Mouse (Mus musculus): ENCODE data around the gene Rph3al. TPM values are rescaled to one million over a fixed set of nuclear protein-coding genes. Genes with fewer than 3 reads are reported as not detected.

The Rph3al gene
- polyA plus RNA-seq, 1 experiment from 2014 or later, result 6.2 TPM

DNA sequence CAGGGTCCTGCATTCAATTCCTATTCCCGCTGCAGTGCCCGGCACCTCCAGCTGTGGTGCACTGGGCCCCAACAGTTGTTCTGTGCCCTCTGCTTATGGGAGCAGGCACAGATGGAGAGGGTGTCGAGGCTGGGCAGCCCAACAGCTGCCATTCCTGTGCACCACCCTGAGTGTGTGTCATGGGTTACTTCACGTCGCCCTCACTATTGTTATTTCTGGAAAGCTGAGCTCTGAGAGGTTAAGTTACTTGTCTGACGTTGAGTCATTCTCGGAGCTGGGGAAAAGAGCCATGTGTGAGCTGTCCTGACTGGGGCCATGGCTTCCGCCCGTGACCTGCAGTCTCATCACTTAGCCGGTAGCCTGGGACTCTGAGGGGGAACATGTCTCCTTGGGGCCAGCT lies 125.1 kb downstream of the Rph3al start:
- no peak for ATAC-seq (ENCODE audit: insufficient number of reproducible peaks, low FRiP score)
- H3K9ac ChIP-seq, result no peak overlapping the region
- H3K27ac ChIP-seq (ENCODE audit: poor library complexity, severe bottlenecking), result peak overlapping the region; percentile 94
- no peaks in the 10 kb centered on the region for H3K36me3 ChIP-seq
- H3K4me1 ChIP-seq (replicated peaks), result peaks cover 25% of the 10 kb centered on the region
- H3K27me3 ChIP-seq (replicated peaks), result peaks cover 7% of the 10 kb centered on the region; the same call in 1 of the 2 replicates
- no peak overlapping the region for H3K4me3 ChIP-seq
- no peaks in the 10 kb centered on the region for H3K9me3 ChIP-seq (replicated peaks)
- 43% methylated on average over 10 of the region's 10 CpGs for WGBS
- no peak overlapping the region for H3K4me2 ChIP-seq

DNA sequence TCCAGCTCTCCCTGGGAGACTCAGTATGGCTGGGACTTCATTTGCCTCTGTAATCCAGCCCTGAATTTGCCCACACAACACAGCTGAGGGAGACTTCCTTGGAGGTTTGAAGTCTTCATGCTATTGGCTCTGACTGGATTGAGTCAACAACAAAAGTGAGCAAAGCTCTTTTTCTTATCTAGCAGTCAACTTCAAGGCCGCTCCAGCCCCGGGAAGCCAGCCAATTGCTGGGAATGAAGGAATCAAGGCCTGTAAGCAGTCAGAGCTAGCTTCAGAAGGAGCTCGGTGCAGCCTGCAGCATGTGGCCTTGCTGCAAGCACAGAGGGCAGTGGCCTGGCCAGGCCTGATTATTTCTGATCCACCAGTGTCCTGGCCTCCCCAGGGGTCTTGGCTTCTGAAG lies 126.3 kb downstream of the Rph3al start:
- peak; percentile 79 for ATAC-seq (ENCODE audit: insufficient number of reproducible peaks, low FRiP score)
- peak overlapping the region; percentile 94 for H3K27ac ChIP-seq (ENCODE audit: poor library complexity, severe bottlenecking)
- H3K9me3 ChIP-seq (replicated peaks), result no peaks in the 10 kb centered on the region
- peak overlapping the region; percentile 32; the same call in 1 of the 2 replicates for H3K9ac ChIP-seq
- peak overlapping the region; percentile 15; the same call in 1 of the 2 replicates for H3K4me2 ChIP-seq
- peaks cover 25% of the 10 kb centered on the region for H3K4me1 ChIP-seq (replicated peaks)
- H3K27me3 ChIP-seq (replicated peaks), result no peaks in the 10 kb centered on the region
- H3K4me3 ChIP-seq, result no peak overlapping the region
- H3K36me3 ChIP-seq, result no peaks in the 10 kb centered on the region
- WGBS, result 1% methylated on average over 3 of the region's 3 CpGs

DNA sequence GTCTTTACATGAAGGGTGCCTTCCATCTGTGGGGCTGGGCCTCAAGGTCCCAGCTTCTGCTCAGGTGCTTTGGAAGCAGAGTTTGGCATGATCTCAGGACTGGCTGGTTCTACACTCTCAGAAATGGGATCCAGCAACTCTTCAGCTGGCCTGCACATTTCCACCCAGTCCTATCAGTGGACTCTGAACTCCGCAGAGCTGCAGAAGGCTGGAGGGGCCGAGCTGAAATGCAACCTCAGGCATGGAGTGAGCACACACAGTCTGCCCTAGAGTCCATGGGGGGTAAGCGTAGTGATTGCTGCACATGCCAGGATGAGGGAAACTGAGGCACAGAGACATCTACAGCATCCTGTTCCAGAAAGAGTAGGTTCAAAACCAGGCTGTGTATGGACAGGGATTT lies 127.7 kb downstream of the Rph3al start:
- H3K9ac ChIP-seq, result no peak overlapping the region
- H3K9me3 ChIP-seq (replicated peaks), result no peaks in the 10 kb centered on the region
- H3K4me3 ChIP-seq, result no peak overlapping the region
- WGBS, result 83% methylated on average over 3 of the region's 3 CpGs
- no peak for ATAC-seq (ENCODE audit: insufficient number of reproducible peaks, low FRiP score)
- H3K36me3 ChIP-seq, result no peaks in the 10 kb centered on the region
- no peak overlapping the region for H3K27ac ChIP-seq (ENCODE audit: poor library complexity, severe bottlenecking)
- no peaks in the 10 kb centered on the region for H3K27me3 ChIP-seq (replicated peaks)
- H3K4me1 ChIP-seq (replicated peaks), result peaks cover 25% of the 10 kb centered on the region
- H3K4me2 ChIP-seq, result no peak overlapping the region

DNA sequence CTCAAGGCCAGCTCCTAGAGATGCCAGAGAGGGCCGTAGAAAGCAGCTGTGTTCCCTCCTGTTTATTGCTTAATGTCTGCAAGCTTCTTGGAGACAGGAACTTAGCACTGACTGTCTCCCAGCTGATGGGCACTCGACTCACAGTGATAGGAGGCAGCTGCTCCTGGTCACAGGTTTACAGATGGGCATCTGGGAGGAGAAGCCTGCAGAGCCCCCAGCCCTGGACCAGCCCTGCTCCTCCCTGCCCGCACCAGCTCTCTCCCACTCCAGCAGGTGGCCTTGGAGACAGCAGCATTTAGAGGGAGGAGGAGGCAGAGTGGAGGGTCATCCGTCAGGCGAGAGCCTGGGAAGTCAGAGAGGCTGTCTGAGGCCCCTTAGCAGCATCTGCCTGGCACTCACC lies 130.7 kb downstream of the Rph3al start:
- Histone ChIP-seq H3K27me3 (replicated peaks) (no peaks in the 10 kb centered on the region), H3K4me3 (no peak overlapping the region), H3K36me3 (no peaks in the 10 kb centered on the region), H3K9ac (no peak overlapping the region), H3K27ac (ENCODE audit: poor library complexity, severe bottlenecking) (no peak overlapping the region), H3K9me3 (replicated peaks) (no peaks in the 10 kb centered on the region), H3K4me1 (replicated peaks) (peaks cover 12% of the 10 kb centered on the region), H3K4me2 (no peak overlapping the region)
- no peak for ATAC-seq (ENCODE audit: insufficient number of reproducible peaks, low FRiP score)
- 44% methylated on average over 5 of the region's 5 CpGs for whole genome bisulfite sequencing

DNA sequence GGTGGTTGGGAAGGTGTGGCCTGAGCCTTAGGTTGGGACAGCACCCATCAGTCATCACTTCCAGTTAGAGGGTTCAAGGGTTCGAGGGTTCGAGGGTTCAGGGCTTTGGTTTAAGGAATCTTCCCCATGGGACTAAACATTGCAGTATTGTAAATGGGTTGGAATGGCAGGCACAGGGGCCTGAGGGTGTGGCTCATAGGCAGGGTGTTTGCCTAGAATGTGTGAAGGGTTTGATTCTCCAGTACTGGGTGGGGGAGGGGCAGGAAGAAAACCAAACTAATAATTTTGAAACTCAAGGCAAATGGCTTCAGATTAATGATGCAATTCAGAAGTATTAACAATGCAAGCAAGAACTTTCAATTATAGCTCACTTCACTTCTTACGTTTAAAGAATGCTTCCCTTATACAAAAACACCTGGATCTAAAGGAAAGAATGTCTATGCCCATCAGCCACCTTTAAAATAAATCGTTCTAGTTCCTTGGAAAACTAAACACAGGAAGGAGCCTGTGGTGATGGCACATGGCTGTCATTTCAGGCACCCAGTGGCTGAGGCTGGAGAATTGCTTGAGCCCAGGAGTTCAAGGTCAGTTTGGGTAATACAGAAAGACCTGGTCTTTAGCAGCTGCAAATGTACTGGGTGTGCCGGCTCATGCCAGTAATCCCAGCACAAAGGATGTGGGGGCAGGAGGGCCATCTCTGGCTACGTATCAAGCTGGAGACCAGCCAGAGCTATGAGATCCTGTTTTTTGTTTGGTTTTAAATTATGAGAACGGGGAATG lies 136.3 kb downstream of the Rph3al start:
- no peak overlapping the region for H3K27ac ChIP-seq (ENCODE audit: poor library complexity, severe bottlenecking)
- no peaks in the 10 kb centered on the region for H3K4me1 ChIP-seq (replicated peaks)
- H3K36me3 ChIP-seq, result no peaks in the 10 kb centered on the region
- no peak overlapping the region for H3K4me3 ChIP-seq
- H3K9ac ChIP-seq, result no peak overlapping the region
- no peak for ATAC-seq (ENCODE audit: insufficient number of reproducible peaks, low FRiP score)
- H3K4me2 ChIP-seq, result no peak overlapping the region
- 81% methylated on average over 7 of the region's 7 CpGs for WGBS
- no peaks in the 10 kb centered on the region for H3K9me3 ChIP-seq (replicated peaks)
- H3K27me3 ChIP-seq (replicated peaks), result peaks cover 39% of the 10 kb centered on the region

DNA sequence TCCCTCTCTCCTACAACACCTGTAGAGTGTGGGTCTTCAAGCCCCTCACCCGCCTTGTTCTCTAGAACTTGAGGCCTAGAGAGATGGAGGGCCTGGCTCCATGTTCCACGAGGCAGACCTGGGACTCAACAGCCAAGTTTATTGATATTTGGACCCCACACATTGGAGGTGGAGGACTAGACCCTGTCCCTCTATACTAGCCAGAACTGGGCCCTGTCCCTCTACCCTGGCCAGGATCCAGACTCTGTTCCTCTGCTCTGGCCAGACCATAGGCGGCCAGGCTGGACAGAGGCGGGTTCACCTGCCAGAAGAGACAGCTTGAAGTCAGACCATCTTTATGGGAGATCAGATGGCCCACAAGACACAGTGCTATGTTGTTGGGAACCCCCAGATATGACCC lies 136.9 kb downstream of the Rph3al start:
- H3K9me3 ChIP-seq (replicated peaks), result no peaks in the 10 kb centered on the region
- H3K4me2 ChIP-seq, result no peak overlapping the region
- no peaks in the 10 kb centered on the region for H3K36me3 ChIP-seq
- 61% methylated on average over 4 of the region's 4 CpGs for WGBS
- H3K9ac ChIP-seq, result no peak overlapping the region
- H3K27me3 ChIP-seq (replicated peaks), result peaks cover 45% of the 10 kb centered on the region
- no peaks in the 10 kb centered on the region for H3K4me1 ChIP-seq (replicated peaks)
- ATAC-seq (ENCODE audit: insufficient number of reproducible peaks, low FRiP score), result no peak
- H3K27ac ChIP-seq (ENCODE audit: poor library complexity, severe bottlenecking), result no peak overlapping the region
- H3K4me3 ChIP-seq, result no peak overlapping the region

DNA sequence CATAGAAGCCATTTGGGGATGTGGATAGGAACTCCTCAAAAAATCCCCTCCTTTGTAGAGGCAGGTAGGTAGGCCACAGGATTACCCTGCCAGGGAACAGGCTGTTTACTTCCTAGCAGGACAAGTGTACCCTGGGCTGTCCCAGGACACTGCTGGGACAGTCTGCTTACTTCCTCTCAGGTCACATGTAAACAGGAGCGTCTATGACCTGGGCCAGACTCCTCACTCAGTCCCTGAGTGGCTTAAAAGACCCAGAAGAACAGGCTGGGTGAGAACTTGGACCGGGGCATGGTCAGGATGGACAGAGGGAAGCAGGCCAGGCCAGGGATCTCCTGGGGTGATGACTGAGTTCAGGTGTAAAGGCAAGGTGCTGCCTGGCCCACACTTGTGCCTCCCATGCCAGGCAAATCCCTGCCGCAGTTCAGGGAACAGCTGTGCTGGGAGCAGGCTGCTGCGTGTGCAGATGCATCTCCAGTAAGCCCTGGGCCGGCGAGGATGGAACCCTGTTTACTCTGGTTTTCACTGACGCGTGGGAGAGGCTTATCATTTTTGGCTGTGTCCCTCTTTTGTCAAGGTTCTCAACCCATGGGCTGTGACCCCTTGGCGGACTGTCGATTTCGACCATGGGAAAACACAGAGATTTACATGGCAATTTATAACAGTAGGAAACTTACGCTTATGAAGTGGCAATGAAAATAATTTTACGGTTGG lies 141.5 kb downstream of the Rph3al start:
- no peaks in the 10 kb centered on the region for H3K9me3 ChIP-seq (replicated peaks)
- H3K4me2 ChIP-seq, result no peak overlapping the region
- no peak for ATAC-seq (ENCODE audit: insufficient number of reproducible peaks, low FRiP score)
- H3K36me3 ChIP-seq, result no peaks in the 10 kb centered on the region
- 0 out of 2 replicates have a peak overlapping the region, but pooled peaks have one; percentile 46 for H3K4me3 ChIP-seq
- no peak overlapping the region for H3K9ac ChIP-seq
- H3K27me3 ChIP-seq (replicated peaks), result peaks cover 92% of the 10 kb centered on the region
- peaks cover 8% of the 10 kb centered on the region; the same call in 1 of the 2 replicates for H3K4me1 ChIP-seq (replicated peaks)
- H3K27ac ChIP-seq (ENCODE audit: poor library complexity, severe bottlenecking), result no peak overlapping the region
- WGBS, result 63% methylated on average over 13 of the region's 13 CpGs

DNA sequence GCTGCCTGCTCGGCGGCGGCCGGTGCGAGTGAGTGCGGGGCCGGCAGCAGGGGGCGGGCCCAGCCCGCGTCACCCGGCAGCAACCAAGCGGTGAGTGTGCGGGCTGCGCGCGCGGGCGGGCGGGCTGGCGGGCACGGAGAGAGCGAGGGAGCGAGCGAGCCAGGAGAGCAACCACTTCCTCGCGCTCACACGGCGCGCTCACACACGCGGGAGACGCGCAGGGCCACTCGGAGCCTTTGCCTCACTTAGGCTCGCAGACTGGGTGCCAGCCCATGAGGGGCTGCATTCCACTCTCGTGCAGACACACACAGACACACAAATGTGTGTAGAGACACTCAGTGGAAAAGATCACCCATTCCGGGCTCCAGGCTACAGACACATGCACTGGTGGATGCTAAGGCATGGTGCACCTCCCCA lies 142.2 kb downstream of the Rph3al start, which contains the start of gene Doc2b:
Doc2b (minus strand) TSS at position 21 of the 417 bp plus-strand sequence.
- peak within 1 kb of the TSS; percentile 40 for H3K9ac ChIP-seq
- no peak within 1 kb of the TSS for H3K27ac ChIP-seq (ENCODE audit: poor library complexity, severe bottlenecking)
- H3K9me3 ChIP-seq (replicated peaks), result no peaks in the 10 kb centered on the region
- peak within 1 kb of the TSS; percentile 66 for H3K4me2 ChIP-seq
- no peaks in the 10 kb centered on the region for H3K36me3 ChIP-seq
- H3K4me3 ChIP-seq, result peak within 1 kb of the TSS; percentile 46
- peaks cover 93% of the 10 kb centered on the region for H3K27me3 ChIP-seq (replicated peaks)
- H3K4me1 ChIP-seq (replicated peaks), result peaks cover 8% of the 10 kb centered on the region; the same call in 1 of the 2 replicates
- WGBS, result 5% methylated on average over 34 of the region's 37 CpGs
- no peak for ATAC-seq (ENCODE audit: insufficient number of reproducible peaks, low FRiP score)

DNA sequence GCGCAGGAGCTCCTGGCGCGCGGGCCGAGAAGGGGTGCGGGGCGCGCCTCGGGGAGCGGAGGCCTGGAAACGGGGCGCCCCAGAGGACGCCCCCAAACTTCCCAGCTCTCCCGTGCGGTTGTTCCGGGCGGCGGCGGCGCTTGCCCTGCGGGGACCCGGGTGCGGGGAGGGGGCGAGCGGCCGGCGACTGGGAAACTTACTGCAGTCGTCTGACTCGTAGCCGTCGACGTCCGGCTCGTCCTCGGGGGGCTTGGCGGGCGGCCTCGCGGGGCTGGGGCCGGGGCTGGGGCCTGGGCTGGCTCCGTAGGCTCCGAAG lies 142.9 kb downstream of the Rph3al start:
- Histone ChIP-seq H3K36me3 (no peaks in the 10 kb centered on the region), H3K9me3 (replicated peaks) (no peaks in the 10 kb centered on the region), H3K4me1 (replicated peaks) (peaks cover 8% of the 10 kb centered on the region; the same call in 1 of the 2 replicates), H3K4me2 (peak overlapping the region; percentile 66), H3K27me3 (replicated peaks) (peaks cover 88% of the 10 kb centered on the region), H3K9ac (peak overlapping the region; percentile 36; the same call in 1 of the 2 replicates), H3K4me3 (peak overlapping the region; percentile 46), H3K27ac (ENCODE audit: poor library complexity, severe bottlenecking) (no peak overlapping the region)
- 3% methylated on average over 34 of the region's 42 CpGs for WGBS
- ATAC-seq (ENCODE audit: insufficient number of reproducible peaks, low FRiP score), result no peak

DNA sequence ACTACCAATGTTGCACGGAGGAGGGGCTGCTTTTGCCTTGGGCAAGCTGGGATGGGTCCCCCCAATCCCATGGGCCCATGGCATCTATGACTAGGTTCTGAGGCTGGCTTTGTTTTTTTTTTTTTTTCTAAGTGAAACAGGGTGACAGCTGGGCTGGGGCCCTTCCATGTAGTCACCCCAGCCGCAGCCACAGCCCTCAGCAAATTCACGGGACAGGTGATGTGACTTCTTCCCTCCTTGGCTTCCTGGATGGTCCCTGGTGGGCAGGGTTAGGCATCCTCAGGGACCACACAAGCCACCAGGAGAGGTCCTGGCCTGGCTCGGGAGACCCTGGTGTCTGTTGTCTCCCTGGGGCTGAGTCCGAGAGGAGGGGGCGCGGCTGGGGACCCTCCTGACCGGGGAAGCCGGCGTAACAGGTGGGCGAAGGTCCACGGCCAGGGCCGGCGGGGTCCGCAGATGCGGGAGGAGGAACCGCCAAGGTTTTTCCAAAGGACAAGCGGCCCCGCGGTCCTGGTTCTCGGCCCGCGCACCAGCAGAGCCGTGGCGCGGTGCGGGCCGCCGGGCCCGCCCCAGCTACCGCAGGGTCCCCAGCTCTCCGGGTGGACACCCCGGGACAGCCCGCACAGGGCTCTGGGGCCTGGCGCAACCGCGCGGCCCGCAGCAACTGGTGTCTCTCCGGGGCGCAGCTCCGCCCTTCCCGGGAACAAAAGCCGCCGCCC lies 143.5 kb downstream of the Rph3al start:
- peak overlapping the region; percentile 66 for H3K4me2 ChIP-seq
- H3K27ac ChIP-seq (ENCODE audit: poor library complexity, severe bottlenecking), result no peak overlapping the region
- peak overlapping the region; percentile 36; the same call in 1 of the 2 replicates for H3K9ac ChIP-seq
- no peaks in the 10 kb centered on the region for H3K36me3 ChIP-seq
- H3K9me3 ChIP-seq (replicated peaks), result no peaks in the 10 kb centered on the region
- peaks cover 8% of the 10 kb centered on the region; the same call in 1 of the 2 replicates for H3K4me1 ChIP-seq (replicated peaks)
- no peak for ATAC-seq (ENCODE audit: insufficient number of reproducible peaks, low FRiP score)
- 6% methylated on average over 45 of the region's 45 CpGs for WGBS
- H3K4me3 ChIP-seq, result peak overlapping the region; percentile 46
- H3K27me3 ChIP-seq (replicated peaks), result peaks cover 87% of the 10 kb centered on the region

DNA sequence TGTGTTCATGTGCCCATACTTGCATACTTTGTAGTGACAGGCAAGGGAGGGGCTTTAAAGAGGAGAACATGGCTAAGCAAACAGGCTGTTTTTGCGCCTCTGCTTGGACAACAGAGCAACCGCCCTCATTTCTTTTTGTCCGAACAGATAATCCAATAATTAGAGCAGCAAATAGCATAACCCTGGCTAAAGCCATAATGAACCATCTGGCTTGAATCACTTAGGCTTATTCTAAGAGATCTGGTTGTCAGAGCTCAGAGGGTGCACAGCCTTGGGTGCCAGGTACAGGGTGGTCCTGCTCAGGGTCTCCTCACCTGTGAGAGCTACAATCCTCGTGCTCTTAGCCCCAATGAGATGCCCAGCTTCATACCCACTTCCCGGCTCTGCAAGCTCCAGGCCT lies 144.9 kb downstream of the Rph3al start:
- 67% methylated on average over 5 of the region's 5 CpGs for WGBS
- no peak overlapping the region for H3K9ac ChIP-seq

More for the DNA sequence above, 144.9 kb downstream of the Rph3al start:
- no peak for ATAC-seq (ENCODE audit: insufficient number of reproducible peaks, low FRiP score)
- Histone ChIP-seq H3K4me1 (replicated peaks) (peaks cover 8% of the 10 kb centered on the region; the same call in 1 of the 2 replicates), H3K36me3 (no peaks in the 10 kb centered on the region), H3K9me3 (replicated peaks) (no peaks in the 10 kb centered on the region), H3K4me2 (no peak overlapping the region), H3K27ac (ENCODE audit: poor library complexity, severe bottlenecking) (no peak overlapping the region), H3K4me3 (no peak overlapping the region), H3K27me3 (replicated peaks) (peaks cover 86% of the 10 kb centered on the region)
